Mouse (Mus musculus) liver, embryonic 11.5 days (tissue): ENCODE measurements around the gene Eri3. TPM values are rescaled to one million over a fixed set of nuclear protein-coding genes. Genes with fewer than 3 reads are reported as not detected.
A peak's percentile ranks its signal among the peaks of the same experiment; 100 is the strongest.

Experiments
- ATAC-seq: fragments of 200-750 bp; cut with Nextera tagmentation; replicated peaks from 2 replicates; pipeline ENCODE4 v1.8.0; 2017; ENCODE audit warnings: moderate number of reproducible peaks, mild to moderate bottlenecking, moderate TSS enrichment, moderate library complexity; ENCODE audit not compliant: low FRiP score
- DNase-seq: peaks from one replicate; pipeline ENCODE4 v3.0.0-alpha.2; 2017; ENCODE audit warnings: low spot score
- H3K27ac ChIP-seq: fragments of 300-500 bp; sonication (generic); 2 replicates; pipeline ENCODE4 v1.5.1; 2014; ENCODE audit warnings: mild to moderate bottlenecking, low read depth, low read length, control low read depth
- H3K27me3 ChIP-seq: fragments of 300-500 bp; sonication (generic); replicated peaks from 2 replicates; pipeline ENCODE4 v1.6.1; 2014; ENCODE audit warnings: low read length, mixed read lengths; ENCODE audit not compliant: control insufficient read depth, insufficient read depth
- H3K36me3 ChIP-seq: fragments of 300-500 bp; sonication (generic); 2 replicates; pipeline ENCODE4 v1.6.1; 2014; ENCODE audit warnings: mild to moderate bottlenecking, low read length, moderate library complexity, mixed read lengths; ENCODE audit not compliant: control insufficient read depth, insufficient read depth
- H3K4me1 ChIP-seq: fragments of 300-500 bp; sonication (generic); replicated peaks from 2 replicates; pipeline ENCODE4 v1.6.1; 2014; ENCODE audit warnings: low read length, mixed read lengths; ENCODE audit not compliant: control insufficient read depth, insufficient read depth
- H3K4me2 ChIP-seq: fragments of 300-500 bp; sonication (generic); 2 replicates; pipeline ENCODE4 v1.6.1; 2014; ENCODE audit warnings: mild to moderate bottlenecking, control low read depth, moderate library complexity
- H3K4me3 ChIP-seq: fragments of 300-500 bp; sonication (generic); 2 replicates; pipeline ENCODE4 v1.5.1; 2014; ENCODE audit warnings: low read depth, low read length, control low read depth
- H3K9ac ChIP-seq: fragments of 300-500 bp; sonication (generic); 2 replicates; pipeline ENCODE4 v1.6.1; 2014; ENCODE audit warnings: low read depth, low read length, control low read depth
- H3K9me3 ChIP-seq: fragments of 300-500 bp; sonication (generic); 2 replicates; pipeline ENCODE4 v1.6.1; 2016; ENCODE audit warnings: low read length, inconsistent platforms, mixed read lengths; ENCODE audit not compliant: control insufficient read depth
- WGBS: fragments of 180-500 bp; shearing (Covaris S2); extraction: QIAGEN DNeasy Blood & Tissue Kit; methylation state at CpG from one replicate; pipeline ENCODE4 v1.1.7; 2014; 5-methylcytosine and 5-hydroxymethylcytosine counted together
- polyA plus RNA-seq: library from polyadenylated mRNA; unstranded; fragments of >200 nt; fragmentation: Nextera tagmentation; extraction: Ambion mirVana; gene quantifications from 2 replicates; pipeline ENCODE4 v1.2.1, GENCODE M21; 2014

The Eri3 gene
- polyA plus RNA-seq, 1 experiment from 2014 or later, result 89.9 TPM

DNA sequence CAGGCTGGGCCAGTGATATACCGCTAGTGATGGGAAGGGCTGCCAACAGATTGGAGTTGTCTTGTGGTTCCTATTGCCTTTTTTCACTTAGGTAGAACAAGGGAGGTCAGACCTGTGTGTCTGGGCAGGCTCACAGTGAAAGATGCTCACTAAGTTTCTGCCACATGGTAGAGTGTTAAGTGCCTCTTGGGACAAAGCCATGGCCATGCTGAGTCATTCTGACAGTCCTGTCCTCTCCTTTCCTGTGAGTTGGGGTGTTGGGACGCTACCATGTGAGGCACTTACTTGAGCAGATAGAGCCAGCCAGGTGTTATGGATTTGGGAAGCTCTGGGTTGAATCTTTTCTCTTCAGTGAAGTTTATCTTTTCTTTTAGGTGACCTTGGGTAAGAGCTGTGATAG is 40.6 kb downstream of the Eri3 start:
- H3K9me3 ChIP-seq, result no peaks in the 10 kb centered on the region
- H3K4me2 ChIP-seq, result no peak overlapping the region
- no peaks in the 10 kb centered on the region for H3K27me3 ChIP-seq
- no peak overlapping the region for H3K27ac ChIP-seq
- H3K9ac ChIP-seq, result no peak overlapping the region
- peaks cover 8% of the 10 kb centered on the region; the same call in 1 of the 2 replicates for H3K36me3 ChIP-seq
- no peak overlapping the region for H3K4me3 ChIP-seq
- no peaks in the 10 kb centered on the region; the same call in 1 of the 2 replicates for H3K4me1 ChIP-seq
- no peak for DNase-seq
- WGBS, result 94% methylated on average over 2 of the region's 2 CpGs
- no peak for ATAC-seq

DNA sequence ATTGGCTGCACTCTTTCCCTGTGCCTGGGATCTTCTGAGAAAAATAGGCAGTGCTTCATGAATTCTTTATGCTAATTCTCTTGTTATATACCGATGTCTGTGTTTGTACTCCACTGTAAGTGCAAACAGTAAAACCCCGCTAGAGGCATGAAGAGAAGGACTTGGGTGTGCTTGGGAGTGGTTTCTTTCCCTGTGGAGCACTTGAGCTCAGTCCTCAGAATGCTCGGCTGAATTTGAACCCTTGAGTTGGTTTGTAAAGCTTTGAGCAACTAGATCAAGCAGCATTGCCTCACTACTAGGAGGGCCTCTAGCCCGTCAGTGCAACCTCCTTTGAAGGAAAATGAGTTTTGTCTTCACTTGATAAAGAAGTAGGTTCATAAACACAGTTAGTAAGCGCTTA is 42.0 kb downstream of the Eri3 start:
- no peak overlapping the region for H3K4me2 ChIP-seq
- DNase-seq, result no peak
- no peak overlapping the region for H3K4me3 ChIP-seq
- H3K9me3 ChIP-seq, result no peaks in the 10 kb centered on the region
- peaks cover 8% of the 10 kb centered on the region; the same call in 1 of the 2 replicates for H3K36me3 ChIP-seq
- H3K27me3 ChIP-seq, result no peaks in the 10 kb centered on the region
- no peak for ATAC-seq
- no peak overlapping the region for H3K9ac ChIP-seq
- 91% methylated on average over 5 of the region's 5 CpGs for WGBS
- H3K27ac ChIP-seq, result no peak overlapping the region
- no peaks in the 10 kb centered on the region; the same call in 1 of the 2 replicates for H3K4me1 ChIP-seq

- H3K4me1 ChIP-seq, result no peaks in the 10 kb centered on the region
- no peak for DNase-seq
- H3K36me3 ChIP-seq, result peaks cover 10% of the 10 kb centered on the region; the same call in 1 of the 2 replicates
- no peak overlapping the region for H3K4me2 ChIP-seq
- no peak overlapping the region for H3K4me3 ChIP-seq
- H3K9me3 ChIP-seq, result no peaks in the 10 kb centered on the region
- no peak overlapping the region for H3K9ac ChIP-seq
- ATAC-seq, result no peak
- H3K27ac ChIP-seq, result no peak overlapping the region
- WGBS, result 89% methylated on average over 10 of the region's 10 CpGs
- no peaks in the 10 kb centered on the region for H3K27me3 ChIP-seq
These were observed 45.1 kb downstream of the Eri3 start for GRCm38 (mm10) chr4:117595293-117595692.

- H3K36me3 ChIP-seq, result peaks cover 5% of the 10 kb centered on the region; the same call in 1 of the 2 replicates
- H3K4me2 ChIP-seq, result no peak overlapping the region
- ATAC-seq (no peak), DNase-seq (no peak)
- no peak overlapping the region for H3K9ac ChIP-seq
- no peaks in the 10 kb centered on the region for H3K4me1 ChIP-seq
- WGBS, result 80% methylated on average over 7 of the region's 7 CpGs
- no peaks in the 10 kb centered on the region for H3K9me3 ChIP-seq
- H3K27ac ChIP-seq, result no peak overlapping the region
- no peaks in the 10 kb centered on the region for H3K27me3 ChIP-seq
- no peak overlapping the region for H3K4me3 ChIP-seq
These were observed 49.9 kb downstream of the Eri3 start for GRCm38 (mm10) chr4:117599986-117600565.

DNA sequence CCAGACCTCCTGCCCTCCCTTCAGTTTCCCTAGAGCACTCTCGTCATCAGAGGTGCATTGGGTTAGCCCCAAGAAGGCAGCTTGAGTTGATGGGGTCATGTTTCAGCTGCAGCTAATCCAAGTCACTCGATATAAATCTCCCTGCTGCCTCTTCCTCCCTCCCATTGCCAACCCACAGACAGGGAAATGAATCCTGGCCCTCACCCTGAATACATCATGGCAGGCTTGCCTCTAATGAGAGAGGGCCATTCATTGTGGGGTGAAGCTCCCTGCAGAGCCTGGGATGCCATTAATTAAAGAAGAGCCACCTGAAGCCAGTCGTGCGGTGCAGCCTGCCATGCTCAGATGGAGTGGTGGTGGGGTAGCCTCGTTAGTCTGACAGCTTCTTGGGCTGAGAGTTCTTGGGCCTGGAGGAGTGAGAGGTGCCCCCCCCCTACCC is 51.2 kb downstream of the Eri3 start:
- H3K9ac ChIP-seq, result no peak overlapping the region
- H3K27ac ChIP-seq, result no peak overlapping the region
- H3K4me3 ChIP-seq, result no peak overlapping the region
- ATAC-seq (no peak), DNase-seq (no peak)
- H3K9me3 ChIP-seq, result no peaks in the 10 kb centered on the region
- H3K36me3 ChIP-seq, result peaks cover 8% of the 10 kb centered on the region; the same call in 1 of the 2 replicates
- H3K4me1 ChIP-seq, result peaks cover 5% of the 10 kb centered on the region
- no peaks in the 10 kb centered on the region for H3K27me3 ChIP-seq
- 64% methylated on average over 5 of the region's 5 CpGs for WGBS
- no peak overlapping the region for H3K4me2 ChIP-seq

DNA sequence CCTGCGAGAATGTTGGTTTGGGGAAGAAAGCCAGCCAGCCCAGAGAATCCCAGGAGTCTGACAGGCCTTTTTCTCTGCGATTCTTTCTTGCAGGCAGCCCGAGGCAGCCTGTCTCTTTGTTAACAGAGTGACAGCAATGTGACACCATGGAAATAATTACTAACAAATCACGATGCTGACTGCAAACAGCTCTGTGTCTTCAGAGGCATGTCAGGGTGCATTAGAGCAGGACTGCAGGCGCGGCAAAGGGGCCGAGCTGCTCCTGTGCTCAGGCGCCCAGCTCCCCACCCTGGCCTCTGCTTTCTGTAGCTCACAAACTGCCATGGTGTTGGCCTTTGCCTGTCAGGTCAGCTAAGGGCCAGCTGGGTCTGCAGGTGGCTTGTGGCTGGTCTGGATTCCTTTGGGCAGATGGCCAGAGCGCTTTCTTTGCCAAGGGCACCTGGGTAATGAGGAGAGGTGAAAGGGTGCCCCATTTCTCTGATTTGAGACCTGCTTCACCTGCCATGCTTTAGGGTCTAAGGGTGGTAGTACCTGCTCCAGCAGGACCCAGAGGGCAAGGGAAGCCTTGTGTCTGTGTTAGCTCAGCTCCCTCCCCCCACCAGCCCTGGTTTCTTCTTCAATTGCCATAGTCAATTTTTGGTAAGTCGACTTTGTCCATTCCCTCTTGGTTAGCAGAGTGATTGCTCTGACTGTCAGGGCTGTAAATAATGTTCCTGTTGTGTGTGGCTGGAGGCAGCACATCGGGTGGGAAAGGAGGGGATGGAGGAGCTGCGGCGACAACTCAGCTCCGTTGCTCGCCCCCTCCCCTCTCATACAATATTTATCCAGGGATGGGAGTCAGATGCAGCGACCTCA is 55.2 kb downstream of the Eri3 start:
- H3K9me3 ChIP-seq, result no peaks in the 10 kb centered on the region
- 67% methylated on average over 16 of the region's 16 CpGs for WGBS
- H3K27me3 ChIP-seq, result no peaks in the 10 kb centered on the region
- H3K9ac ChIP-seq, result 0 out of 2 replicates have a peak overlapping the region, but pooled peaks have one; percentile 8
- no peak overlapping the region for H3K27ac ChIP-seq
- H3K4me3 ChIP-seq, result no peak overlapping the region
- H3K4me2 ChIP-seq, result no peak overlapping the region
- peaks cover 21% of the 10 kb centered on the region for H3K4me1 ChIP-seq
- DNase-seq (no peak), ATAC-seq (no peak)
- H3K36me3 ChIP-seq, result peaks cover 9% of the 10 kb centered on the region

DNA sequence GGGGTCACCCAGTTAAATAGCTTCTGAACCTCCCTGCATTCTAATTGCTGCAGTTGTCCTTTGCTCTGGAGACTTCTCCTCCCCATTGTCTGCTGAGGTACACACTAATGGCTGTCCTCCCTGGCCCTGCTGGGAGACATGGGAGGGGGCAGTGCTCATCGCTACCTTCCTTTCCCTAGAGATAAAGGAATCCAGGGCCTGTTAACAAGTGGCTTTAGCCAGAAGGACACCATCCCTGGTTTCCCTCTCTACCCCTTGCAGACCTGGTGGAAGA is 55.7 kb downstream of the Eri3 start:
- no peaks in the 10 kb centered on the region for H3K9me3 ChIP-seq
- H3K27me3 ChIP-seq, result no peaks in the 10 kb centered on the region
- H3K36me3 ChIP-seq, result peaks cover 9% of the 10 kb centered on the region
- H3K27ac ChIP-seq, result no peak overlapping the region
- H3K9ac ChIP-seq, result no peak overlapping the region
- no peak overlapping the region for H3K4me3 ChIP-seq
- no peak overlapping the region for H3K4me2 ChIP-seq
- 74% methylated on average over 1 of the region's 1 CpGs for whole genome bisulfite sequencing
- no peak for DNase-seq
- H3K4me1 ChIP-seq, result peaks cover 24% of the 10 kb centered on the region
- no peak for ATAC-seq

DNA sequence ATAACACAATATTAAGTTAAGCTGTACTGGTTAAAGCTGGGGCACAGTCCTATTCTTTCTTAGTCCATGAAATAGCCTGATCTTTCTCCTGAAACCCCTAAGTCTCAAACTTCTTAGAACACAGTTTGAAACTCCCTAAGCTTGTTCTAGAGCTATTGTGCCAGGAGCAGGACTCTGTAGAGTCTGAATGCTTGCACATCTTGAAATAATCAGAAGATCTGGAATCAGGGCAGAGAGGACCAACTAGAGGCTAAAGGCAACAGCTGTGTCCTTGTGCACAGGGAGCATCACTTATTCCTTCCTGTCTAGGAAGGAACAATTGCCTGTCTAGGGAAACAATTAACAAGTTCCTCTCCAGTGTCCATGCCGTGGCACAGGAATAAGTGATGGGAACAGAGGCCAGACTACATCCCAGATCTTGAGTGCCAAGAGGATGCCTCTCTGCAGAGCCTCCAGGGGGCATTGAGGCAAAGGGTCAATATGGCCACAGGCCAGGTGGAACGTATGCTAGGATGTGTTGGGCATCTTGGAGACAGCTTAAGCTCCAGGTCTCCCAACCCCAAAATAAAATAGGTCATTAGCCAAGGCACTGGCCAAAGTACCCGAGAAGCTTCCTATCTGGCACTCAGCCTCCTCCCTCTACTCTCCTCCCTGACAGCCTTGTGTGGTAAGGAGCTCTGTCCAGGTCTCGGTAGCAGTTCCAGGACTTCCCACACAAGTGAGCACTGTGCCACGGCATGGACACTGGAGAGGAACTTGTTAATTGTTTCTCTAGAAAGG is 56.9 kb downstream of the Eri3 start:
- Histone ChIP-seq H3K27ac (no peak overlapping the region), H3K4me2 (no peak overlapping the region), H3K4me1 (peaks cover 36% of the 10 kb centered on the region), H3K36me3 (peaks cover 9% of the 10 kb centered on the region), H3K9ac (no peak overlapping the region), H3K4me3 (no peak overlapping the region), H3K27me3 (no peaks in the 10 kb centered on the region), H3K9me3 (no peaks in the 10 kb centered on the region)
- 84% methylated on average over 5 of the region's 5 CpGs for WGBS
- no peak for ATAC-seq
- no peak for DNase-seq
